Mouse (Mus musculus) heart, adult 2 months (tissue): Measurements from ENCODE around the gene Fbll1. TPM values are rescaled to one million over a fixed set of nuclear protein-coding genes. Genes with fewer than 3 reads are reported as not detected.

Source experiments
- DNase-seq, 2 experiments: peaks; one replicate each; pipeline ENCODE4 v3.0.0; 2021
- H3K27ac ChIP-seq: fragments of 200-600 bp; 2 replicates; pipeline ENCODE4 v1.8.1; 2022
- H3K27me3 ChIP-seq: fragments of 200-500 bp; 2 replicates; pipeline ENCODE4 v1.6.1; 2012; ENCODE audit warnings: mild to moderate bottlenecking, low read length, inconsistent platforms, mixed read lengths; ENCODE audit not compliant: control insufficient read depth, insufficient read depth
- H3K36me3 ChIP-seq: fragments of 200-500 bp; 2 replicates; pipeline ENCODE4 v1.6.1; 2012; ENCODE audit warnings: low read length, inconsistent platforms; ENCODE audit not compliant: control insufficient read depth, insufficient read depth
- H3K4me1 ChIP-seq: fragments of 200-500 bp; 2 replicates; pipeline ENCODE4 v1.6.1; 2011; ENCODE audit warnings: low read length; ENCODE audit not compliant: control insufficient read depth, insufficient read depth
- H3K4me3 ChIP-seq: fragments of 200-600 bp; 2 replicates; pipeline ENCODE4 v1.8.1; 2022
- H3K79me2 ChIP-seq: fragments of 200-500 bp; replicated peaks from 2 replicates; pipeline ENCODE4 v1.6.1; 2012; ENCODE audit warnings: mild to moderate bottlenecking, inconsistent platforms, low read length, moderate library complexity, mixed read lengths; ENCODE audit not compliant: control insufficient read depth, insufficient read depth
- H3K9ac ChIP-seq: fragments of 200-500 bp; 2 replicates; pipeline ENCODE4 v1.6.1; 2012; ENCODE audit warnings: low read depth, mild to moderate bottlenecking, control low read depth, inconsistent platforms, low read length, mixed read lengths
- CTCF ChIP-seq: fragments of 200-600 bp; IDR thresholded peaks from 2 replicates; pipeline ENCODE4 v1.8.1; 2022; ENCODE audit warnings: antibody characterized with exemption, mild to moderate bottlenecking, moderate library complexity
- EP300 ChIP-seq: fragments of 200-500 bp; IDR thresholded peaks from 2 replicates; pipeline ENCODE4 v1.6.1; 2011; ENCODE audit warnings: low read depth, low read length, control low read depth; ENCODE audit not compliant: insufficient read depth
- POLR2A ChIP-seq: fragments of 200-500 bp; IDR thresholded peaks from 2 replicates; pipeline ENCODE4 v1.6.1; 2011; ENCODE audit warnings: mild to moderate bottlenecking, low read depth, low read length, control low read depth; ENCODE audit not compliant: insufficient read depth
- WGBS: fragments of 180-500 bp; shearing (Covaris S2); methylation state at CpG from one replicate; pipeline ENCODE4 v1.1.7; 2018; 5-methylcytosine and 5-hydroxymethylcytosine counted together
- intact Hi-C: fragments of 180-260 bp; cut with DNase I; formaldehyde crosslinking; loops from one replicate; pipeline ENCODE4 v1.15.1; 2025
- polyA plus RNA-seq: library from polyadenylated mRNA; depleted of rRNA; stranded (reverse); fragments of >200 nt; gene quantifications from 2 replicates; pipeline ENCODE4 v1.2.3, GENCODE M21; 2012
- total RNA-seq, 2 experiments: library from RNA; stranded (reverse); gene quantifications; 2 replicates each; pipeline ENCODE4 v1.2.3; 2021

Gene Fbll1
- total and polyA plus RNA-seq, 3 experiments, result not detected

GRCm38 (mm10) chr11:35776452-35776851 lies 22.2 kb downstream of the Fbll1 start:
- H3K27ac ChIP-seq, result no peak overlapping the region
- DNase-seq, result no peak
- no peak overlapping the region for H3K4me3 ChIP-seq
- H3K79me2 ChIP-seq, result peaks cover 4% of the 10 kb centered on the region; the same call in 1 of the 2 replicates
- no peaks in the 10 kb centered on the region for H3K27me3 ChIP-seq
- TF ChIP-seq POLR2A (no peak), CTCF (no peak), EP300 (no peak)
- no peak overlapping the region for H3K9ac ChIP-seq
- peaks cover 13% of the 10 kb centered on the region for H3K36me3 ChIP-seq
- 78% methylated on average over 3 of the region's 3 CpGs for WGBS
- H3K4me1 ChIP-seq, result no peaks in the 10 kb centered on the region
- intact Hi-C loops, result loop anchor here (10.0 kb wide), 1 partner anchor 942 kb away; the partner anchor contains the start of gene Spdl1

- TF ChIP-seq POLR2A (no peak), EP300 (no peak), CTCF (no peak)
- intact Hi-C loops, result loop anchor here (10.0 kb wide), 1 partner anchor 941 kb away; the partner anchor contains the start of gene Spdl1
- Histone ChIP-seq H3K27me3 (no peaks in the 10 kb centered on the region), H3K4me3 (no peak overlapping the region), H3K36me3 (peaks cover 17% of the 10 kb centered on the region), H3K4me1 (peaks cover under 1% of the 10 kb centered on the region), H3K27ac (no peak overlapping the region), H3K79me2 (peaks cover 4% of the 10 kb centered on the region; the same call in 1 of the 2 replicates), H3K9ac (no peak overlapping the region)
- no peak for DNase-seq
- WGBS, result 88% methylated on average over 3 of the region's 3 CpGs
Observed at GRCm38 (mm10) chr11:35775606-35776005, 23.1 kb downstream of the Fbll1 start.

- Histone ChIP-seq H3K9ac (peak overlapping the region; percentile 44; the same call in 1 of the 2 replicates), H3K4me3 (peak overlapping the region; percentile 95), H3K27ac (no peak overlapping the region), H3K4me1 (peaks cover 3% of the 10 kb centered on the region), H3K27me3 (no peaks in the 10 kb centered on the region), H3K36me3 (peaks cover 7% of the 10 kb centered on the region), H3K79me2 (peaks cover 5% of the 10 kb centered on the region)
- intact Hi-C loops, result loop anchor here (2.0 to 10.0 kb wide), 2 partner anchors 64 to 936 kb away; partner anchors contain the start of genes Rars and Spdl1
- 41% methylated on average over 9 of the region's 9 CpGs for WGBS
- TF ChIP-seq EP300 (no peak), POLR2A (no peak), CTCF (no peak)
- no peak for DNase-seq
Observed at GRCm38 (mm10) chr11:35770741-35771504, 27.8 kb downstream of the Fbll1 start.

GRCm38 (mm10) chr11:35769746-35770437 lies 28.8 kb downstream of the Fbll1 start:
- intact Hi-C loops, result loop anchor here (2.0 to 10.0 kb wide), 2 partner anchors 65 to 935 kb away; partner anchors contain the start of genes Rars and Spdl1
- WGBS, result 1% methylated on average over 37 of the region's 41 CpGs
- peak overlapping the region; percentile 87 for H3K27ac ChIP-seq
- DNase-seq, result no peak
- H3K4me1 ChIP-seq, result peaks cover 3% of the 10 kb centered on the region
- peak overlapping the region; percentile 97 for H3K9ac ChIP-seq
- TF ChIP-seq EP300, result no peak
- peak; percentile 75 for TF ChIP-seq POLR2A
- no peak for TF ChIP-seq CTCF
- no peaks in the 10 kb centered on the region for H3K27me3 ChIP-seq
- peak overlapping the region; percentile 95 for H3K4me3 ChIP-seq
- H3K36me3 ChIP-seq, result peaks cover 7% of the 10 kb centered on the region
- H3K79me2 ChIP-seq, result peaks cover 3% of the 10 kb centered on the region

GRCm38 (mm10) chr11:35769188-35769745 lies 29.4 kb downstream of the Fbll1 start, which contains the start of gene Pank3:
TSS of gene Pank3 (plus strand) at chr11:35769484.
- Histone ChIP-seq H3K27me3 (no peaks in the 10 kb centered on the region), H3K4me3 (peak within 1 kb of the TSS; percentile 95), H3K4me1 (peaks cover 3% of the 10 kb centered on the region), H3K9ac (peak within 1 kb of the TSS; percentile 97), H3K79me2 (peaks cover 3% of the 10 kb centered on the region), H3K27ac (peak within 1 kb of the TSS; percentile 87), H3K36me3 (peaks cover 7% of the 10 kb centered on the region)
- peak; percentile 94 to 99 for DNase-seq
- intact Hi-C loops, result no loop called here
- 2% methylated on average over 47 of the region's 50 CpGs for WGBS
- TF ChIP-seq POLR2A, result peak; percentile 67
- peak; percentile 74 for TF ChIP-seq EP300
- TF ChIP-seq CTCF, result peak; percentile 18; the same call in 1 of the 2 replicates
